Mouse (Mus musculus): ENCODE measurements at regions not wholly inside any gene's neighbourhood (a gene's known extent, or its start where the extent isn't known, plus 50 kb on each side); places are given as distances from the start of the nearest gene placed in this dataset.

DNA sequence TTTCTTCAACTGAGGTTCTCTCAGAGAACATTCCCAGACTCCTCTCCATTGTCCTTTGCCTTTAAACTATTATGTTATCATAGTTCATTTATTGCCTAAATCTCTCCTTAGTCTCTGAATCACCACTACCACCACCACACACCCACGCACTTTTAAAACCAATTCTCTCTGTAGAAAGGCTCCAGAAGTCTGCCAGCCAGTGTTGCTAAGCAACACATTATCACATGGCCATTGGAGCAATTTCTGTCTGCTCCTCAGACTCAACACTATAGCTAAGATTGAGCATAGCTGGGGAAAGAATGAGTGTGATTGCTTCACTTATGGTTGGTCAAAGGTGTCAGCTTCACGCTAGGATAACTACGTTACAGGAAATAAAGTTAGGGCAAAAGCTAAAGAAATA is 59.3 kb downstream of the Trap1a start:
- peak; percentile 25 to 63 for DNase-seq (ENCODE audit: low spot score in 2 of 2)
- intact Hi-C loops (cut with DNase I), result no loop called here

DNA sequence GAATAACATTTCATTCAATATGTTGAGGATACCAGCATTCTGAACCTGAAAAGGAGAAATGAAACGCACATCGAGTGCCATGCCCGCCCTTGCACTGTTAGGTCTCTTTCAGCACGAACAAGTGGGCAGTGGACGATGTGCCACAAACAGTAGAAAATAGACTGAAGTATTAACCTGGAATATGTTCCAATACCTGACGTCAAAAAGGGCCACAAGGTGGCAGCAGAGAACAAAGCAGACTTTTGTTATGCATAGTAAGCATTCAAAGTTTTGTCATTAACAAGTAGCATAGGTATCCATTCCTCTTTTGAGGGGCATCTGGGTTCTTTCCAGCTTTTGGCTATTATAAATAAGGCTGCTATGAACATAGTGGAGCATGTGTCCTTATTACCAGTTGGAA is 63.5 kb upstream of the D330045A20Rik start:
- DNase-seq (ENCODE audit: low spot score in 2 of 2), result peak; percentile 42 to 75
- intact Hi-C loops (cut with DNase I), result loop anchor here (10.0 kb wide), 2 partner anchors 248 to 418 kb away; no protein-coding TSS in a partner anchor

DNA sequence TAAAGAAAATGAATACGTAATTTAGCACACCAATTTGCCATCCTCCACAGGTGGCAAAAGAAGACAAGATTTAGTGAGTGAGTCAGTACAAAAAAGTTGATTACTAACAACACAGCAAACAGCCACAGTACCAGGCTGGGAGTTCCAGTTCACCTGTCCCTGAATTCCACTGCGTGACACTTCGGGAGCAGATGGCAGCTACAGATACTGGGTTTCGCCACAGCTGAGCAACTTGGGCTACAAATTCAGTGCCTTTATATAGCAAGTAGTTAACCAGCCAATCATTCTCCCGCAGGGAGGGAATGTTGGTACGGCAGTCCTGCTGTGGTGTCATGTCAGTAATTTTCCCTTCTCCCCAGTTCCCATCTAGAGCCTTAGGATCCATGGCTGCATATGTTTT is 60.3 kb upstream of the D330045A20Rik start:
- DNase-seq (ENCODE audit: low spot score in 2 of 2), result no peak
- intact Hi-C loops (cut with DNase I), result loop anchor here (10.0 kb wide), 2 partner anchors 245 to 415 kb away; no protein-coding TSS in a partner anchor

DNA sequence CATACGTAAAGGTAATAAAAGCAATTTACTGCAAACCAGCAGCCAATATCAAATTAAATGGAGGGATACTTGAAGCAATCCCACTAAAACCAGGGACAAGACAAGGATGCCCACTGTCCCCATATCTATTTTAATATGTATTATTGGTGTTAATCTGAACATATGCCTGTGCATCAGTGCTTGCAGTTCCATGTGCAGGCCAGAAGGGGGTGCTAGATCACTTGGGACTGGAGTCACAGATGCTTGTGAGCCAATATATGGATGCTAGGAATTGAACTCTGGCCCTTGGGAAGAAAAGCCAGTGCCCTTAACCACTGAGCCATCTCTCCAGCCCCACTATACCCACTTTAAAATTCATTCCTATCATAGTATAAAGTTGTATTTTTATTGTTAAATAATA is 55.9 kb upstream of the D330045A20Rik start:
- intact Hi-C loops (cut with DNase I), result no loop called here
- no peak for DNase-seq (ENCODE audit: low spot score in 2 of 2)
